Mouse (Mus musculus): ENCODE results near the gene Smox. TPM values are rescaled to one million over a fixed set of nuclear protein-coding genes. Genes with fewer than 3 reads are reported as not detected.

Gene Smox
- polyA plus RNA-seq, 1 experiment from 2014 or later, result 26.8 TPM

DNA sequence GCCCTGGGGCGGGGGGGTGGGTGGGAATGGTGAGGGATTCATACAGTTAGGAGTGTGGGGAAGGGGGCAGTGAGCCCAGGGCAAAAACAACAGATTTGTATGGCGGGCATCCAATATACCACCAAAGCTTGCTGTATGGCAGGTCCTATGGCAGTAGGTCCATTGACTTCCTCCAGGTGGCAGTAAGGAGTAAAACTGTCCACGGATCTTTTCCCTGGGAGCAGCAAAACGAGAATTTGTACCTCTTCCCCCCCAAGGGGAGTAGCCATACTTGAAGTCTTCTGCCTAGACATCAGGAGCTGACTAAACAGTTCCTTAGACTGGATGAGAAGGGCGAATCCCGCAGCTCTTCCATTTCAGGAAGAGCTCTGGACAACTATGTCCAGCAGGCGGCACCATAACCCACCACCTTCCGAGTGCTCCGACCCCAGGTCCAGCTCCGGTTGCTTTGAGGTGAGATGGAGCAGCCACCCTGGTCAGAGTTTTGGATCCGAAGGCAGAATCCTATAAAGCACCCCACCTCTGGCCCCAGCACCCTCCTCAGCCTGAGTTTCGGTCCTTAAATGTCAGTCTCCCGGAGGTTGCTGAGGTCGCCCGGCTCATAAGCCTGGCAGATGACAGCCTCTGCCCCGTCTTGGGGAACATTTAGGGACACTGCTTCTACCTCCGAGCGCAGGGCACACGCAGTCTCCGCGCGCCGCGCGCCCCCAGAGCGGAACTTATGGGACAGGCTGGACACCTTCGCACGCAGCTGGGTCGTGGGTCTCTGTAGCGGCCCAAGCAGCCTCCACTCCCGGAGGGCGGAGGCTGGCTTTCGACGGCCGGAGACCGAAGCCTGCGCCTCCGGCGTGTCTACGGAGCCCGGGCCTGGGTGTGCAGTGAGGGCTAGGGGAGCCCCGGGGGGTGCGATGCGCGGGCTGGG lies 54.4 kb downstream of the Smox start:
- Histone ChIP-seq H3K4me2 (ENCODE audit: low read length) (peak overlapping the region; percentile 59), H3K27me3 (ENCODE audit: insufficient read depth, low read length) (peaks cover 7% of the 10 kb centered on the region), H3K27ac (no peak overlapping the region), H3K36me3 (ENCODE audit: insufficient read depth, low read length) (no peaks in the 10 kb centered on the region), H3K9ac (ENCODE audit: low read depth, low read length) (peak overlapping the region; percentile 35; the same call in 1 of the 2 replicates), H3K4me3 (replicated peaks; ENCODE audit: low read depth, low read length) (peak overlapping the region; percentile 33), H3K4me1 (replicated peaks; ENCODE audit: insufficient read depth, low read length) (no peaks in the 10 kb centered on the region), H3K9me3 (replicated peaks; ENCODE audit: low read length) (no peaks in the 10 kb centered on the region)
- TF ChIP-seq CTCF (IDR thresholded peaks at IDR 0.05; ENCODE audit: low read depth), result peak; percentile 81
- ATAC-seq (replicated peaks; ENCODE audit: low FRiP score, low read depth) (peak; percentile 35; the same call in 1 of the 2 replicates), DNase-seq (ENCODE audit: low spot score) (peak; percentile 73)
- WGBS, result 2% methylated on average over 45 of the region's 45 CpGs

DNA sequence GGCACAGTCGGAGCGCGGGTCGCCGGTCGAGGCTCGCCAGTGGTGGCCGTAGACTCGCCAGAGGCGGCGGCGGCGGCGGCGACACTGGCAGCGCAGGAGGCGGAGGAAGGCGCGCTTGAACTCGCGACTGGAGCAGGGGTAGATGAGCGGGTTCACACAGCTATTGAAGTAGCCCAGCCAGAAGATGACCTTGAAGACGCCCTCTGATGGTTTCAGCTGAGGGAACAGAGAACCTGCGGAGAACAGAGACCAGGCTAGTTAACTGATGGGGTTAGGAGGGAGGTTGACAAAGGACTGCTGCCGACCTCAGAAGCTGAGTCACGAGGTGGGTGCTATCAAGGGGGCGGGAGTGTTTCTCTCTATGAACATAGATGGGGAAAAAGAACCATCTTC lies 55.0 kb downstream of the Smox start:
- DNase-seq (ENCODE audit: low spot score), result no peak
- no peaks in the 10 kb centered on the region for H3K4me1 ChIP-seq (replicated peaks; ENCODE audit: insufficient read depth, low read length)
- H3K27me3 ChIP-seq (ENCODE audit: insufficient read depth, low read length), result peaks cover 7% of the 10 kb centered on the region
- WGBS, result 6% methylated on average over 27 of the region's 27 CpGs
- H3K36me3 ChIP-seq (ENCODE audit: insufficient read depth, low read length), result no peaks in the 10 kb centered on the region
- peak overlapping the region; percentile 35; the same call in 1 of the 2 replicates for H3K9ac ChIP-seq (ENCODE audit: low read depth, low read length)
- peak overlapping the region; percentile 33 for H3K4me3 ChIP-seq (replicated peaks; ENCODE audit: low read depth, low read length)
- ATAC-seq (replicated peaks; ENCODE audit: low FRiP score, low read depth), result 0 out of 2 replicates have a peak, but pooled peaks have one; percentile 4
- no peaks in the 10 kb centered on the region for H3K9me3 ChIP-seq (replicated peaks; ENCODE audit: low read length)
- no peak for TF ChIP-seq CTCF (IDR thresholded peaks at IDR 0.05; ENCODE audit: low read depth)
- peak overlapping the region; percentile 59 for H3K4me2 ChIP-seq (ENCODE audit: low read length)
- H3K27ac ChIP-seq, result no peak overlapping the region

DNA sequence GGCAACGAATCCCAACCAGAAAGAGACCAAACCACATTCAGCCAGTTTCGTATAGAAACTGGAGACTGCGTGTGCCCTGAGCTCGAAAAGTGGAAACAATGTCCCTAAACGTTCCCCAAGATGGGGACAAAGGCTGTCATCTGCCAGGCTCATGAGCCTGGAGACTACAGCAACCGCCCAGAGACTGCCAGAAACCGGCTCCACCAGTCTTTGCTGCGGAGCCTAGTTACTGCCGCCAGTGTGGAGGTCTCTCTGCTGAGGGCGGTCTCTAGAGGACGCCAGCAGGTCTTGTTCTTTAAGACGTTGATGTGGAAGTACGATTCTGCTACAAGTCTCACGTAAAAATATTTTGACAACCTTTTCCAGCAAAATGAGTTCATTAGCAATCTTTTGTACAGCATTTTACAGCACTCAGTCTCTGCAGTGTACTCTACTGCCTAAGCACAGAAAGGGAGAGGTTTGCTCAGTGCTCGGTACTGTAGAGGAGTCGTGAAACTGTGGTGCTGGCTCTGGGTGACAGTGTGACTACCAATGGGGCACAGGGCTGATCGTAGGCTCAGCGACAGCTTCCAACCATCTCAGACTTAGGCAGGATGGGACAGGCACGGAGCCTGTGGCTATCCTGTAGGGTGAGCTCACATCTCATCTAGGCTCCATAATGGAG lies 55.6 kb downstream of the Smox start:
- Histone ChIP-seq H3K4me3 (replicated peaks; ENCODE audit: low read depth, low read length) (0 out of 2 replicates have a peak overlapping the region, but pooled peaks have one; percentile 7), H3K27me3 (ENCODE audit: insufficient read depth, low read length) (peaks cover 7% of the 10 kb centered on the region), H3K4me1 (replicated peaks; ENCODE audit: insufficient read depth, low read length) (no peaks in the 10 kb centered on the region), H3K36me3 (ENCODE audit: insufficient read depth, low read length) (no peaks in the 10 kb centered on the region), H3K9me3 (replicated peaks; ENCODE audit: low read length) (no peaks in the 10 kb centered on the region), H3K4me2 (ENCODE audit: low read length) (peak overlapping the region; percentile 59), H3K9ac (ENCODE audit: low read depth, low read length) (no peak overlapping the region), H3K27ac (no peak overlapping the region)
- TF ChIP-seq CTCF (IDR thresholded peaks at IDR 0.05; ENCODE audit: low read depth), result no peak
- WGBS, result 11% methylated on average over 19 of the region's 19 CpGs
- DNase-seq (ENCODE audit: low spot score) (peak; percentile 22), ATAC-seq (replicated peaks; ENCODE audit: low FRiP score, low read depth) (no peak)

DNA sequence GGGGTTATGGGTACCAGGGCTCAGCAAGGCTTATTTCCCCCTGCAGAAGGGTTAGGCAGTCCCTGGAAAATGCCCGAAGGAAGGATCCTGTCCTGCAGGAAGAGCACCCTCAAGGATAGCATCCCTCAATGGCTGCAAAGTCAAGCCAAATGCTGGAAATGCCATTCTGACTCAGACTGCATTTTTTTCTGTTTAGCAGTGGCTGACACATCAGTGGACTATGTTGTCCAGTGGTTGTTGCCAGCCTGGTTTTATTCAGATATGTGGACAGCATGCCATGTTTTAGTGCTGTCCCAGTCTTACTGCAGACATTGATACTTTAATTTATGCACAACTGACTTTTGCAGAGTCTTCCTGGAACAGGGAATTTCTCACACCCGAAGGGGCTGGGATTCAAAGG lies 57.0 kb downstream of the Smox start:
- DNase-seq (ENCODE audit: low spot score) (no peak), ATAC-seq (replicated peaks; ENCODE audit: low FRiP score, low read depth) (no peak)
- Histone ChIP-seq H3K9me3 (replicated peaks; ENCODE audit: low read length) (no peaks in the 10 kb centered on the region), H3K4me2 (ENCODE audit: low read length) (no peak overlapping the region), H3K4me3 (replicated peaks; ENCODE audit: low read depth, low read length) (no peak overlapping the region), H3K9ac (ENCODE audit: low read depth, low read length) (no peak overlapping the region), H3K27ac (no peak overlapping the region), H3K27me3 (ENCODE audit: insufficient read depth, low read length) (peaks cover 7% of the 10 kb centered on the region), H3K4me1 (replicated peaks; ENCODE audit: insufficient read depth, low read length) (no peaks in the 10 kb centered on the region), H3K36me3 (ENCODE audit: insufficient read depth, low read length) (no peaks in the 10 kb centered on the region)
- 56% methylated on average over 2 of the region's 2 CpGs for WGBS
- no peak for TF ChIP-seq CTCF (IDR thresholded peaks at IDR 0.05; ENCODE audit: low read depth)

DNA sequence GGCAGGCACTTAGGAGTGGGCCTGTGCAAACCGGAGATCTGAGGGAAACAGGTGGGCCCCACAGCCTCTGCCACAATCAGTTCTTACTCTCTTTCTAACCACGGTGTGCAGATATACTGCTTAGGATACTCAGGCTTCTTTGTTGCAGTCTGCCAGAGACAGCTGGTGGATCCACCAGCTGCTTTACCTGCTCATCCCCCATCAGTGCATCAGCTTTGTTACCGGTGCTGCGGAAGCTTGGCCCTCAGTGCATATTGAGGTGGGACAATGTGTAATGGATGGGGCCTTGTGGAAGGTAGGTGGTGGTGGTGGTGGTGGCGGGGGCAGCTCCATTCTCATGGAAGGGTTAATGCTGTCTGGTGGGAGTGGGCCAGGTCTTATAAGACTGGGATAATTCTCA lies 57.8 kb downstream of the Smox start:
- Histone ChIP-seq H3K9ac (ENCODE audit: low read depth, low read length) (no peak overlapping the region), H3K27ac (no peak overlapping the region), H3K4me2 (ENCODE audit: low read length) (no peak overlapping the region), H3K36me3 (ENCODE audit: insufficient read depth, low read length) (no peaks in the 10 kb centered on the region), H3K4me1 (replicated peaks; ENCODE audit: insufficient read depth, low read length) (no peaks in the 10 kb centered on the region), H3K27me3 (ENCODE audit: insufficient read depth, low read length) (peaks cover 7% of the 10 kb centered on the region), H3K4me3 (replicated peaks; ENCODE audit: low read depth, low read length) (no peak overlapping the region), H3K9me3 (replicated peaks; ENCODE audit: low read length) (no peaks in the 10 kb centered on the region)
- 89% methylated on average over 5 of the region's 5 CpGs for WGBS
- no peak for ATAC-seq (replicated peaks; ENCODE audit: low FRiP score, low read depth)
- no peak for TF ChIP-seq CTCF (IDR thresholded peaks at IDR 0.05; ENCODE audit: low read depth)
- DNase-seq (ENCODE audit: low spot score), result no peak

DNA sequence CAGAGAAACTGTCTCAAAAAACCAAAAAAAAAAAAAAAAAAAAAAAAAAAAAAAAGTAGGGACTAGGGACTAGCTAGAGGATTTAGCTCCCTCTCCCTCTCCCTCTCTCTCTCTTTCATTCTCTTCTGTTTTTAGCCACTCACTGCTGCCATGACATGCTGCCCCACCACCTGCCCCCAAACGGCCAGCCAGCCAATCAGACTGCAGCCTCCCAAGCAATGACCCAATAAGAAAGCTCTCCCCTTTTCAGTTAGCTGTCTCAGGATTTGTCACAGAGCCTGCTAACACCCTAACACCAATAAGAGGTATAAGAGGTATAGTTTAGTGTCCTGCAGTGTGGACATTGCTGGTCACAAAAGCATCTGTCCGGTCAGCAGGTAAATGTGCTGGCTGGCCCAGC lies 59.2 kb downstream of the Smox start:
- Histone ChIP-seq H3K27me3 (ENCODE audit: insufficient read depth, low read length) (peaks cover 7% of the 10 kb centered on the region), H3K9ac (ENCODE audit: low read depth, low read length) (no peak overlapping the region), H3K36me3 (ENCODE audit: insufficient read depth, low read length) (no peaks in the 10 kb centered on the region), H3K9me3 (replicated peaks; ENCODE audit: low read length) (no peaks in the 10 kb centered on the region), H3K4me1 (replicated peaks; ENCODE audit: insufficient read depth, low read length) (no peaks in the 10 kb centered on the region), H3K4me2 (ENCODE audit: low read length) (no peak overlapping the region), H3K27ac (no peak overlapping the region), H3K4me3 (replicated peaks; ENCODE audit: low read depth, low read length) (no peak overlapping the region)
- no peak for TF ChIP-seq CTCF (IDR thresholded peaks at IDR 0.05; ENCODE audit: low read depth)
- DNase-seq (ENCODE audit: low spot score), result no peak
- 69% methylated on average over 2 of the region's 2 CpGs for WGBS
- ATAC-seq (replicated peaks; ENCODE audit: low FRiP score, low read depth), result no peak

Measured in kidney, postnatal 0 days (tissue).